Mouse (Mus musculus) c-Kit-positive CD71-positive TER-119-negative erythroid progenitor cells, embryonic 14.5 days (primary cell): Measurements from ENCODE around the gene Kcnq4.

Source experiments
- DNase-seq: peaks from one replicate; pipeline ENCODE4 v3.0.0-alpha.2; 2013; ENCODE audit warnings: low read depth

Kcnq4 gene

GRCm38 (mm10) chr4:120747941-120748866, at the start of gene Kcnq4:
Gene Kcnq4 (minus strand): TSS chr4:120748612.
- DNase-seq: no peak

GRCm38 (mm10) chr4:120796687-120797086, 48.3 kb upstream of the Kcnq4 start:
- DNase-seq: no peak

GRCm38 (mm10) chr4:120795646-120796045, 47.2 kb upstream of the Kcnq4 start:
- no peak for DNase-seq

GRCm38 (mm10) chr4:120792918-120793317, 44.5 kb upstream of the Kcnq4 start:
- no peak for DNase-seq

GRCm38 (mm10) chr4:120790027-120790426, 41.6 kb upstream of the Kcnq4 start:
- DNase-seq: no peak

GRCm38 (mm10) chr4:120755801-120756200, 7.4 kb upstream of the Kcnq4 start:
- no peak for DNase-seq

GRCm38 (mm10) chr4:120755299-120755698, 6.9 kb upstream of the Kcnq4 start:
- DNase-seq: peak; percentile 56

GRCm38 (mm10) chr4:120749601-120750000, 1.2 kb upstream of the Kcnq4 start:
- no peak for DNase-seq

- DNase-seq: no peak
Measured at GRCm38 (mm10) chr4:120747243-120747792, 1.1 kb downstream of the Kcnq4 start.

GRCm38 (mm10) chr4:120746552-120747150, 1.8 kb downstream of the Kcnq4 start:
- DNase-seq: no peak

GRCm38 (mm10) chr4:120745731-120746551, 2.5 kb downstream of the Kcnq4 start:
- no peak for DNase-seq

GRCm38 (mm10) chr4:120743636-120744035, 4.8 kb downstream of the Kcnq4 start:
- no peak for DNase-seq

- no peak for DNase-seq
Measured at GRCm38 (mm10) chr4:120741303-120741702, 7.1 kb downstream of the Kcnq4 start.

- no peak for DNase-seq
Measured at GRCm38 (mm10) chr4:120734012-120734622, 14.3 kb downstream of the Kcnq4 start.

GRCm38 (mm10) chr4:120732737-120733136, 15.7 kb downstream of the Kcnq4 start:
- no peak for DNase-seq

GRCm38 (mm10) chr4:120731030-120731644, 17.3 kb downstream of the Kcnq4 start:
- peak; percentile 66 for DNase-seq

- DNase-seq: no peak
Measured at GRCm38 (mm10) chr4:120730574-120730973, 17.8 kb downstream of the Kcnq4 start.

GRCm38 (mm10) chr4:120730146-120730545, 18.3 kb downstream of the Kcnq4 start:
- no peak for DNase-seq

GRCm38 (mm10) chr4:120729441-120729840, 19.0 kb downstream of the Kcnq4 start:
- no peak for DNase-seq

- no peak for DNase-seq
Measured at GRCm38 (mm10) chr4:120727842-120728241, 20.6 kb downstream of the Kcnq4 start.

- DNase-seq: no peak
Measured at GRCm38 (mm10) chr4:120726174-120726573, 22.2 kb downstream of the Kcnq4 start.
